Mouse (Mus musculus): ENCODE results near the gene Uchl3.

Uchl3 gene

DNA sequence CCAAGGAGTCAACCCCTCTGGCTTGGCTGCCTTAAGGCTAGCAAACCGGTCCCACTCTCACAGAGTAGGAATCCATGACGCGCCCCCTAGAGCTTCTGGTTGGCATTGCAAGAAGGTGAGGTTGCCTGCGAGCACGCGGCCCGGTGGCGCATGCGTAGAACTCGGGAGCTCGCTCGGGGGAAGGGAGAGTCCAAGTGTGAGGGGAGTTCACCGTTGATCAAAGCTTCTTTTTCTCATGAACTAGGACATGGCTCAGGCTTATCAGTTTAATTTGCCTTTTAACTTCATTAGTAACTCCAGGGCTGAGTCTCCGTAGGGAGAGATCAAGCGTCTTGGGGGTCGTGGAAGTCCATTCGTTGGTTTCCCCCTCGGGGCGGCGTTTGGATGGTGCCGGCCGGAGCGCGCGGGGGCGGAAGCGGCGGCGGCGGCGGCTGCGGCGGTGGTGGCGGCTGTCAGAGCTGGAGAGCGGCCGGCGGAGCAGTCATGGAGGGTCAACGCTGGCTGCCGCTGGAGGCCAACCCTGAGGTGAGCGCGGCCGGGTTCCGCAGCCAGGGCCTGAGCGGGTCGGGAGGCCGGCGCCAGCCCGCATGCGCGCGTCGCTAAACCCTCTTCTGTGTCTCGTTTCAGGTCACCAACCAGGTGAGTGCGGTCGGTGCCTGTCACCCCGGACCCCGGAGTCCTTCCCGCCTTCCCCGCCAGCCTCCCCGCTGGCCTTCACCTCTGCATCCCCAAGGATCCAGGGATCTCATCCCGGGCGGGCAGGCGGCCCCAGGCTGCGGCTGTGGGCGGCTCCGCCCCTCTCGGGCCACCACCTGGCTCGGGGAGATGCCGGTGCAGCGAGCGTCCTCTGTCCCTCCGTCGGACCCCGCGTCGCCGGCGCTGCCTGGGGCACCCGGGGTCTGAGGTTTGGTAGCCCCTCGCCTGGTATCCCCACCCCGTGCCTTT lies at the start of gene Uchl3:
TSS of gene Uchl3 (plus strand) at position 387 of the 945 bp plus-strand sequence.
- DNase-seq, result peak; percentile 96

DNA sequence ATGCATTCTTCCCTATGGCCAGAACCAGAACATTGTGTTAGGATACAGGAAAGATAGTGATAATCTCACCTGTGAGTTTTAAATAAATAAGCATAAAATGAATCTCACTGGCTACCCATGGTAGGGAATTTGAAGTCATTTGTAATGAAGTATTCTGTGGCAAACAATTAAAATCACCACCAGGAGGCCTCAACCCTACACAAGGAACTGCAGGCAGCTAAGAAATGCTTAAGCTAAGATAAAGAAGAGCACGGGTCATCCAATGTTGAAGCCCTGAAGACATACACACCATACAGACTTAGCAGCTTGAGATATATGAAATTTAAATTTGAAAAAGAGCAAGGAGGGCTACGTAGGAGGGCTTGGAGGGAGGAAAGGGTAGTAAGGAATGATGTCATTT lies 47.9 kb upstream of the Uchl3 start:
- DNase-seq, result no peak

- peak; percentile 41 for DNase-seq
Measured at GRCm38 (mm10) chr14:101607631-101608518, 45.9 kb upstream of the Uchl3 start.

GRCm38 (mm10) chr14:101608519-101609368 lies 45.0 kb upstream of the Uchl3 start, which contains the start of gene Tbc1d4:
Gene Tbc1d4 (minus strand): TSS chr14:101609191.
- DNase-seq, result peak; percentile 90

DNA sequence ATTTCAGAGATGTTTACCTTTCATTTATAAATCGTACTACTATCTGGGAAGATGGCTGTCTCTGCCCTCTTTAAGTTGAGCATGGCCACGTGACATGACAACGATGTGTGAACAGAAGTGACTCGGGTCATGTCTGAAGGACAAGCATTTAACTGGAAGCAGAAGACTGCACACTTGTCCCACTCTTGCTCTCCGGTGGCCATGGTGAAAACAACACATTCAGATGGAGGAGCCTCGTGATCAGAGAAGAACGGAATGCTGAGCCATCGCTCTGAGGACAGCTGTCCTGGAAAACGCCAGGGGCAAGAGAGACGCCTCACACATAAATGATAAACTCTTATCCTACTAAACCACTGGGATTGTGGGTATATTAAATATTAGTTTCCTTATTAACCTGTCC lies 43.1 kb upstream of the Uchl3 start:
- no peak for DNase-seq

- no peak for DNase-seq
Measured at GRCm38 (mm10) chr14:101613206-101613605, 40.6 kb upstream of the Uchl3 start.

GRCm38 (mm10) chr14:101616178-101616577 lies 37.6 kb upstream of the Uchl3 start:
- no peak for DNase-seq

DNA sequence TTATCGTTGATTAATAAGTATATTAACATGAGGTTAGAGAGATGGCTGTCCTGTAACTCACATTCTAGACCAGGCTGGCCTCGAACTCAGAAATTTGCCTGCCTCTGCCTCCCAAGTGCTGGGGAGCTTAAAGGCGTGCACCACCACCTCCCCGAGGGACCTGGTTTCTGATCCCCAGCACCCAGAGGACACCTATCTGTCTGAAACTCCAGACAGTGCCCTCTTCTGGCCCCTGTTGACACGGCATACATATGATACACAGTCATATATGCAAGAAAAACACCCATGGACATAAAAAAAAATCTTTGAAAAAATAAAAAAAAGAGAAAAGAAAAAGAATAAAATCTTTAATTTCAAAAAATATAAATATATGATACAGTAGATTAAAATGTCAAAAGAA lies 36.1 kb upstream of the Uchl3 start:
- DNase-seq, result no peak

DNA sequence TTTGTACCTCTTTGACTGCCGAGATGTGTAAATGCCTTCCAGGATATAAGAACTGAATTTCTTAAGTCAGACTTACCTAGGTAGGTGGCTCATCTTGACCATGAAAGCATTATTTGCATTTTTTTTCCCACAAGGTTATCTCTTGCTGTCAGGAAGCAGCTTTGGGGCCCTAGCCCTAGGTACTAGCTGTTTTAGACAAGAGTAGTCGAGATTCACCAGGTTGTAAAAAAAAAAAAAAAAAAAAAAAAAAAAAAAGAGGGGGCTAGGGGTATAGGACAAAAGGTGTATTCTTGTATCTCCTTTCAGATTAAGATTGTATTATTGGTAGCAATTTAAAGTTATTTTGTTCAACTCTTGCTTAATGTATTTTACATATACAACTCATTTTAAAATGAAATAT lies 23.2 kb upstream of the Uchl3 start:
- no peak for DNase-seq

DNA sequence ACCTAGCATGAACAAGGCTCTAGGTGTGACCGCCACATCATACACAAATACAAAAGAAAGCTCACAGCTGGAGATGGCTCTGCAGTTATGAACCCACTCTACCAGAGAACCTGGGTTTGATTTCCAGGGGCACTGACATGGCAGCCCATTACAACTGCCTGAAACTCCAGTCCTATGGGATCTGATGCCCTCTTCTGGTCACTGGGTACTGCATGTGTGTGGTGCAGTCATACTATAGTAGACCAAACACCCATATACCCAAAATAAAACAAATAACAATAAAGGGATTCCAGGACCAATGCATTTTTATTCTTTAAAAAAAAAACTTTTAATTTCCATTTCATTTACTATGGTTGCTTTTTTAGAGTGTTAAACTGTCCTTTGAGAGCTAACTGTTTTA lies 18.0 kb upstream of the Uchl3 start:
- DNase-seq, result no peak

- DNase-seq, result no peak
Measured at GRCm38 (mm10) chr14:101637381-101637780, 16.4 kb upstream of the Uchl3 start.

- DNase-seq, result peak; percentile 96
Measured at GRCm38 (mm10) chr14:101640153-101640843, 13.5 kb upstream of the Uchl3 start, which contains the start of gene Commd6. Gene Commd6 (minus strand): TSS chr14:101640686.

DNA sequence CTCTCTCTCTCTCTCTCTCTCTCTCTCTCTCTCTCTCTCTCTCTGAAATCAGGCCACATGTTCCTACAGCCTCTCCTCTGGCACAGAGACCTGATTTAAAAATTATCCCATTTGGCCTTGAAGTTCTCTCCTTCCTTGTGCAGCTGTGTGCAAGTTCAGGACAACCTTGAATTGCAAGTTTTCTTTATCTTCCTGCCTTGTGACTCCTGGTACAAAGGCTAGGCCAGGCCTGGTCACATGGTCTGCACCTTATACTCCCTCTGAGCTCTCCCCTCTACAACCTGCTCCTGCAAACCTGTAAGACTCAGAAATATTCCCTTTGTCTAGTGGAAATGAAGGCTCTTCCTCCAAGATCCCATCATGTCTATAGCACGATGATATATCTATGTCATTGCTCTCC lies 8.8 kb upstream of the Uchl3 start:
- no peak for DNase-seq

GRCm38 (mm10) chr14:101650551-101650950 lies 3.2 kb upstream of the Uchl3 start:
- no peak for DNase-seq

GRCm38 (mm10) chr14:101652571-101652970 lies 1.2 kb upstream of the Uchl3 start:
- DNase-seq, result no peak

DNA sequence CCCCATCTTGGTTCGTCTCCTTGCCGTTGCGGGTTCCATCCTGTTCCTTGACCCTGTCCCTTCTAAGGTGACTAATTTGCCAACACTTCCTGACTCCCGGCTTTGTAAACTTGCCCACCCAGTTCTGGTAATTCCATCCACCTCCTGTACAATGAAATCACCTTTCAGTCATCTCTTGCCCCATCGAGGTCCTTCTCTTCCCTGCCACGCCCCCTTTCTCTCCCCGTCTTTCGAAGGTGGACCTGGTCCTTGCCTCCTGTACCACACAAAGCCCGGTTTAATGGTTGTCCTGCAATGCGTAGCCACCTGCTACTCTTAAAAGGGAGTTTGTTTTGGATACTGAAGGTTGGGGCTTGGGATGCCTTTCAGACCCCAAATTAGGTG lies 751 bp downstream of the Uchl3 start:
- DNase-seq, result no peak

- no peak for DNase-seq
Measured at GRCm38 (mm10) chr14:101656307-101656706, 2.5 kb downstream of the Uchl3 start.

- no peak for DNase-seq
Measured at GRCm38 (mm10) chr14:101661654-101662412, 8.1 kb downstream of the Uchl3 start.

- no peak for DNase-seq
Measured at GRCm38 (mm10) chr14:101664274-101664673, 10.5 kb downstream of the Uchl3 start.

DNA sequence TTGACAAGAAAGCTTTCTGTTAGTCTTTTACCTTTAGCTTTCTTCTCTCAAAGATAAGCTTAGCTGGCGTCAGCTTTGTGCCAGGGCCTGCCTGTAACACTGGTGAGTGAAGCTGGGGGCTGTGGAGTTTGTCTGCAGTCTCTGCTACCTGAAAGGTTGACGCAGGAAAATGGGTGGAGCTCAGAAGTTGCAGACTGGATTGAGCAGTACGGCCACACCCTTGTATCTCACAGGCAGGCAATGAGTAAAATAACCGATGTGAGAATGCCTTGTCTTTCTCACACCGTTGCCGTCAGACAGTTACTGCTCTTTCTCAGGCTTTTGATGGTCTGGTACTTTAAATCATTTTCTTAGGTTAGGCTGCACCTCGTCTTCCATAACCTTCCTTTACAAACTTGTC lies 12.3 kb downstream of the Uchl3 start:
- no peak for DNase-seq

- no peak for DNase-seq
Measured at GRCm38 (mm10) chr14:101666536-101666935, 12.8 kb downstream of the Uchl3 start.
